Mouse (Mus musculus) heart, embryonic 16.5 days (tissue): Measurements from ENCODE around the gene Phlpp2. TPM values are rescaled to one million over a fixed set of nuclear protein-coding genes. Genes with fewer than 3 reads are reported as not detected.

Source experiments
- ATAC-seq: fragments of 200-750 bp; cut with Nextera tagmentation; replicated peaks from 2 replicates; pipeline ENCODE4 v1.8.0; 2017; ENCODE audit warnings: moderate number of reproducible peaks; ENCODE audit not compliant: insufficient read depth, low FRiP score; ENCODE audit errors: extremely low read depth
- H3K27ac ChIP-seq: fragments of 300-500 bp; sonication (generic); 2 replicates; pipeline ENCODE4 v1.5.1; 2014; ENCODE audit warnings: mild to moderate bottlenecking, low read length, control low read depth, moderate library complexity
- H3K27me3 ChIP-seq: fragments of 300-500 bp; sonication (generic); 2 replicates; pipeline ENCODE4 v1.6.1; 2014; ENCODE audit warnings: low read length, mixed read lengths; ENCODE audit not compliant: control insufficient read depth, insufficient read depth
- H3K36me3 ChIP-seq: fragments of 300-500 bp; sonication (generic); 2 replicates; pipeline ENCODE4 v1.6.1; 2014; ENCODE audit not compliant: control insufficient read depth, insufficient read depth
- H3K4me1 ChIP-seq: fragments of 300-500 bp; sonication (generic); 2 replicates; pipeline ENCODE4 v1.6.1; 2014; ENCODE audit warnings: low read length, mixed read lengths; ENCODE audit not compliant: control insufficient read depth, insufficient read depth
- H3K4me2 ChIP-seq: fragments of 300-500 bp; sonication (generic); 2 replicates; pipeline ENCODE4 v1.6.1; 2014; ENCODE audit warnings: low read depth, mild to moderate bottlenecking, control low read depth, low read length
- H3K4me3 ChIP-seq: fragments of 300-500 bp; sonication (generic); 2 replicates; pipeline ENCODE4 v1.5.1; 2014; ENCODE audit warnings: mild to moderate bottlenecking, control low read depth, low read length
- H3K9ac ChIP-seq: fragments of 300-500 bp; sonication (generic); 2 replicates; pipeline ENCODE4 v1.6.1; 2014; ENCODE audit warnings: low read length, control low read depth
- H3K9me3 ChIP-seq: fragments of 300-500 bp; sonication (generic); replicated peaks from 2 replicates; pipeline ENCODE4 v1.6.1; 2016; ENCODE audit warnings: low read length; ENCODE audit not compliant: control insufficient read depth
- WGBS: fragments of 180-500 bp; shearing (Covaris S2); extraction: QIAGEN DNeasy Blood & Tissue Kit; methylation state at CpG from one replicate; pipeline ENCODE4 v1.1.7; 2014; 5-methylcytosine and 5-hydroxymethylcytosine counted together
- polyA plus RNA-seq: library from polyadenylated mRNA; unstranded; fragments of >200 nt; fragmentation: Nextera tagmentation; extraction: Ambion mirVana; gene quantifications from 2 replicates; pipeline ENCODE4 v1.2.1, GENCODE M21; 2015

The Phlpp2 gene
- polyA plus RNA-seq, 1 experiment from 2014 or later = 1.3 TPM

DNA sequence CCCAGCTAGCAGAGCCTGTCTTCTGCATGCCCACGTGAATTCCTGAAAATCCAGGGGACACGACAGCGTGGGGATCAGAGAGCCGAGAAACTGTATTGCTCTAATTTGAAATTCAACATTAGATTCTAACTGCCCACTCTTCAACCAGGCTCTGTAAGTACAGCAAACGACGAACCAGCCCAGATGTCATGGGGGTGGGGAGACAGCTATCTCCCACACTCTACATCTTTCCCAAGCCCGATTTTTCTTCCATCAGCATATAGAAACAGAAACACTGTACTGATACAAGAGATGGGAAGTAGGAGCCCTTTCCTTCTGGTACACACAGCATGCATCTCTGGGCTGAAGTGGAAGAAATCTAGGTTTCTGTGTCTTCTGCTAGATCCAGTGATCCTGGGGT, 83.8 kb downstream of the Phlpp2 start:
- 59% methylated on average over 7 of the region's 7 CpGs for WGBS

DNA sequence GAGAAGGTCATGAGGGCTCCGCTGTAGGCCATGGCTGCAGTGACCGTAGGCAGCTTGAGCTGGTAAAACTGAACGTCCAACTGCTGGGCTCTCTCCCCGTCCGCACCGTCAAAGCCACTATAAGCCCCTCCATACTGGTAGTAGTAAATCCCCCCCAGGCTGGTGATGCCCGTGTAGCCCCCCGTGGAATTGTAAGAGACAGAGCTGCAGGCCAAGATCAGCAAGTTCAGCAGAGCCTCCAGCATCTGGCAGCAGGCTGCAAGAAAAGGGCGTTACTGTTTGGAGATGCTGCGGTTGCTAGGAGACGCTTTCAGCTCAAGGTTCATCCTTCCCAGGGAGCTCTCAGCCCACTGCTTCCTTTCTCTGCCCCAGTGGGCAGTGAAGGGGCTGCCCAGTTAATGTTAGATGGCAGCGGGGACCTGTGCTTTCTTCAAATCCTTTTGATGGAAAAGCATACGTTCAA, 86.2 kb downstream of the Phlpp2 start:
- Histone ChIP-seq H3K4me3 (no peak overlapping the region), H3K9ac (no peak overlapping the region), H3K27ac (no peak overlapping the region), H3K36me3 (no peaks in the 10 kb centered on the region), H3K4me1 (peaks cover 10% of the 10 kb centered on the region), H3K27me3 (peaks cover 14% of the 10 kb centered on the region), H3K4me2 (no peak overlapping the region), H3K9me3 (no peaks in the 10 kb centered on the region)
- no peak for ATAC-seq
- 58% methylated on average over 13 of the region's 13 CpGs for WGBS

More for the DNA sequence above, 83.8 kb downstream of the Phlpp2 start:
- Histone ChIP-seq H3K27ac (no peak overlapping the region), H3K9me3 (no peaks in the 10 kb centered on the region), H3K36me3 (no peaks in the 10 kb centered on the region), H3K27me3 (peaks cover 26% of the 10 kb centered on the region), H3K4me3 (no peak overlapping the region), H3K4me1 (peaks cover 7% of the 10 kb centered on the region), H3K4me2 (no peak overlapping the region), H3K9ac (no peak overlapping the region)
- no peak for ATAC-seq

DNA sequence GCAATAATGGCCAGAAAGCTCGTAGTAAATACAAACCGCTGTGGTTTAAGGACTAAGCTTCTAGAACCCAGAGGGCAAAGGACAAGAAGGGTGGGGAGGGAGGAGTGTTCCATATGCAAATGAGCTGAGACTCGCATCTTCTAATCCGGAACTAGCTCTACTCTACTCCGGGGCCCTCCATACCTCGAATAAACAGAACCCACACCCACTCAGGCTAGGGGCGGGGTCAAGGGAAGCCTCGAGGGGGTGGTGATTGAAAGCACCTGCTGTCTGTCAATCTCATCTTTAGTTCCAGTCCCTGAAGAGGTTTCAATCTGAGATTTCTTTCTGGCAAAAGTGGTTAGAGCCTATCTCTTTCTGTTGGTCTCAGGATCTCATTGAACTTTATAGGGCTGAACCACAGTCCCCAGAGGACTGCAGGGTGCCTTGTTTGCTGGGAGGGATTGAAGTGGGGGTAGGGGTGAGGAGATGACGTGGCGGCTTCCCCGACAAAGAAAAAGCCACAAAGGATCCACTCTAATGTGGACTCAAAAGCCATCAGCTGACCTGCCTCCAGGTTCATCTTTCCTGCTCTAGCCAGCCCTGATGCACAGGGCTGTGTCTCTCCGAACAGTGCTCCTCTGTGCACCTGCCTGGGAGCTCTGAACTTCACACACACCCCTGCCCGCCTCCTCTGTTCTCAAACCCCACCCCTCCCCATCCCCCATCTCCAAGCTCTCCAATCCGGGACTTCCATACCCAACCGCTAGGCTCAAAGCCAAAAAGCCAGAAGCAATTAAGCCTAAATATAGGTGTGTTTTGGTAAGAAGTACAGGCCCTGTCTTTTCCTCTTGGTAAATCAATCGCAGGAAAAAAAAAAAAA, 89.1 kb downstream of the Phlpp2 start:
- ATAC-seq = peak; percentile 58; the same call in 1 of the 2 replicates
- Histone ChIP-seq H3K4me1 (peaks cover 15% of the 10 kb centered on the region), H3K36me3 (no peaks in the 10 kb centered on the region), H3K27me3 (peaks cover 21% of the 10 kb centered on the region), H3K9me3 (no peaks in the 10 kb centered on the region), H3K27ac (no peak overlapping the region), H3K4me2 (peak overlapping the region; percentile 56), H3K9ac (peak overlapping the region; percentile 35; the same call in 1 of the 2 replicates), H3K4me3 (peak overlapping the region; percentile 24)
- 10% methylated on average over 16 of the region's 16 CpGs for WGBS

DNA sequence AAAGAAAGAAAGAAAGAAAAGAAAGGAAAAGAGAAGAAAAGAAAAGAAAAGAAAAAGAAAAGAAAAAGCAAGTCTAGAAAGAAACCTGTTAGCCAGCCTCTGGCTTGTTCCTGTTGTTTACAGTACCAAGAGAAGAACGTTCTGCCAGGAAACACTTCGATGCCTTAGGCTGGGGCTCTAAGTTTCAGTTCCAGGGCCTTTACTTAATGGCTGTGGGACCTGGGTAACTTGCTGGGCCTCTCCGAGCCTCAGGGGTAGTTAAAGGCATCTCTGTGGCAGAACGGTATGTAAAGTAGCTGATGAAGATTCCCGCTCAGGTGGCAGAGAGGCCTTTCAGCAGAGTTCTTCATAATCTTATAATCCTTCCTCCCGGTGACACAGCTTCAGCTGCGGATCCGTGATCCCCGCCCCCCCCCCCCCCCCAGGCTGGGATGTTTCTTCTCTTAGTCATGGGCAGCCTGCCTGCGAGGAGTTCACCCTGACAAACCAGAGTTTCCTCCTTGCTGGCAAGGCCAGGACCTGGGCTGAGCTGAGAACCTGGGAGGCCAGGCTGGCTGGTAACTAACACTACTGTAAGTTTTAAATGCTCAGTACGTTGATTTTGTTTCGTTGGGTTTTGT, 89.8 kb downstream of the Phlpp2 start:
- no peak overlapping the region for H3K4me3 ChIP-seq
- H3K36me3 ChIP-seq = no peaks in the 10 kb centered on the region
- no peaks in the 10 kb centered on the region for H3K9me3 ChIP-seq
- peaks cover 15% of the 10 kb centered on the region for H3K4me1 ChIP-seq
- peaks cover 27% of the 10 kb centered on the region for H3K27me3 ChIP-seq
- H3K9ac ChIP-seq = no peak overlapping the region
- WGBS = 24% methylated on average over 12 of the region's 12 CpGs
- H3K27ac ChIP-seq = peak overlapping the region; percentile 51; the same call in 1 of the 2 replicates
- peak overlapping the region; percentile 29; the same call in 1 of the 2 replicates for H3K4me2 ChIP-seq
- ATAC-seq = no peak

DNA sequence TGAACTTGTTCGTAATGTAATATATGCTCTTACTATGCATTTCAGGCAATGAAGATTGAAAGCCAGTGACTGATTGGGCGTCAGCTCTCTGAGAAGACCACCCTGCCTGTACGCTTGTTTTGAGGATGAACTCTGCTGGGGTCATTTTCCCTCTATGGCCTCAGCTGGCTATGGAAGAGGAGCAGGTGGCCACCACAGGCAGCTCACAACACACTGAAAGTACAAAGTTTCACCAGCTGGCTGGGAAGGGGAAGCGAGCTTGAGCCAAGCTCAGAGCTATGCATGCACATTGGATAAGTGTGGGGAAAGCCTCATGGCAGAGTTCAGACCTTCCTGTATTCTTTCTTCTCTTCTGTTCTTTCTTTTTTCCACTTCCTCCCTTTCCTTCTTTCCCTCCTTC, 90.8 kb downstream of the Phlpp2 start:
- no peak for ATAC-seq
- Histone ChIP-seq H3K9me3 (no peaks in the 10 kb centered on the region), H3K4me2 (no peak overlapping the region), H3K27me3 (peaks cover 31% of the 10 kb centered on the region), H3K4me3 (no peak overlapping the region), H3K27ac (no peak overlapping the region), H3K36me3 (no peaks in the 10 kb centered on the region), H3K4me1 (peaks cover 15% of the 10 kb centered on the region), H3K9ac (no peak overlapping the region)
- 93% methylated on average over 4 of the region's 4 CpGs for WGBS

DNA sequence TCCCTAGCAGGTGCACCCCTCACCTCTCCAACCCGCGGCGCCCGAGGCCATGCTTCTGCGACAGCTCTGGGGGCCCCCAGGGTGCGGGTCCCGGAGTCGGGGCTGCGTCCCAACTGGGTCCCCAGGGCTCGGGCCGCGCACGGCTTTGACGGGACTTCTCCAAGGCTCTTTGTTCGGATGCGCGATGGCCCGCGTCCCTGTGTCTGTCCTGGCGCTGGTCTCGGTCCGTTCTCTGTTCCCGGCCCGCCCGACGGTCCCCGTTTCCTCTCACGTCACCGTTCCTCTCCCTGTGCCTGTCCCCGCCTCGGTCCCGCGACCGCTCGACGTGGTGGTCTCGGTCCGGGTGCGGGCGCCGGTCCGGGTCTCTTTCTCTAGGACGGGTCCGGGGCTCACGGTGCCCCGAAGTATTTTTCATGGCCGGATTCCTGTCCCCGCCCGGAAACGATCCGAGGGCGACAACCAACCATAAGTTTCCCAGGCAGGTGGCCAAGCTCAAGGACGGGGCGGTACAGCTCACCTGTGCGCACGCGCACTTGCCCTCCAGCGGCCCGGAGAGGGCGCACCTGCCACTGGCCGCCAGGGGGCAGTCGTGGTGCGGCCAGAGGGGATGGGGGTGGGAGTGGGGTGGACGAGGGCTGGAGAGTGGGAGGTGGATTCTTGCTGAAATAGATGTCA, 93.5 kb downstream of the Phlpp2 start, which contains the start of gene Marveld3:
TSS of gene Marveld3 (minus strand) at position 511 of the 675 bp plus-strand sequence.
- peak within 1 kb of the TSS; percentile 54 for H3K9ac ChIP-seq
- H3K36me3 ChIP-seq = no peaks in the 10 kb centered on the region
- ATAC-seq = peak; percentile 10; the same call in 1 of the 2 replicates
- 3% methylated on average over 64 of the region's 64 CpGs for WGBS
- no peaks in the 10 kb centered on the region for H3K9me3 ChIP-seq
- H3K4me2 ChIP-seq = peak within 1 kb of the TSS; percentile 97
- H3K4me3 ChIP-seq = peak within 1 kb of the TSS; percentile 62
- H3K4me1 ChIP-seq = peaks cover 15% of the 10 kb centered on the region
- H3K27ac ChIP-seq = no peak within 1 kb of the TSS
- H3K27me3 ChIP-seq = peaks cover 31% of the 10 kb centered on the region

DNA sequence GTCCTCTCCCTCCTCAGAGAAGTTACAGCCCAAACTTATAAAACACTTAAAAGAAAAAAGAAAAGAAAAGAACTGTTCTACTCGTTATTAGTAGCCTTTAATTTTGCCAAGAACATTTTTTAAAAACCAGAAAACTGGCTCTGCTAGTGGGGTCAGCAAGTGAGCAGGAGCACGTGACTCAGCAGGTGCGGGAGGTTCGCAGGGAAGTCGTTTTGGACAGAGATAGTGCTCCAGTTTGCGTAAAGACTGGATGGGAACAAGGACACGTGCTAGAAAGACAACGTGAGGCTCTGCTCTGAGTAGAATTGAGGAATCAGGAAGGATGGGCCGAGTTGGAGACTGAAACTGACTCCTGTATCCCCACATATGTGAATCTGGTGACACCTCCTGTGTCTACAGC, 94.6 kb downstream of the Phlpp2 start:
- Histone ChIP-seq H3K36me3 (no peaks in the 10 kb centered on the region), H3K27me3 (peaks cover 31% of the 10 kb centered on the region)

DNA sequence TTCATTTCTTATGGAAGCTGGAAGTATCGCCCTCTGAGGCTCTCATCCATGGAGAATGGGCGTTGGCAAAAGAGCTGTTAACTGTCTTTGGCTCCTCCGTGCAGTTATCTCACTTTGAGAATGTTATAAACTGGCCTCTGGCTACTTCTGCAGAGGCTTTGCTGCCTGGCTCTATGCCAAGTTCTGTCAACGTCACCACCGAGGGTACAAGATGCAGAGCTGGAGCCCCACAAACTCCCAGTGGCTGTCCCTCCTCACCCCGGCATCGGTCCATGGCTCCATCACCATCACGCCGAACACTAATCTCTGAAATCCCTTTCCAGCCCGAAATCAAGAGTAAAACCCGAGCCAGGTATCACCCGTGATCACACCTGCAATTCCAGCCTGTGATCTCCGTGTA, 95.1 kb downstream of the Phlpp2 start:
- WGBS = 48% methylated on average over 13 of the region's 13 CpGs
- Histone ChIP-seq H3K27me3 (peaks cover 35% of the 10 kb centered on the region), H3K4me3 (no peak overlapping the region), H3K27ac (no peak overlapping the region), H3K4me1 (peaks cover 5% of the 10 kb centered on the region; the same call in 1 of the 2 replicates), H3K36me3 (no peaks in the 10 kb centered on the region), H3K9ac (no peak overlapping the region), H3K4me2 (no peak overlapping the region), H3K9me3 (no peaks in the 10 kb centered on the region)
- no peak for ATAC-seq

More for the DNA sequence above, 94.6 kb downstream of the Phlpp2 start:
- ATAC-seq = no peak
- Histone ChIP-seq H3K4me1 (peaks cover 7% of the 10 kb centered on the region; the same call in 1 of the 2 replicates), H3K9ac (no peak overlapping the region), H3K27ac (no peak overlapping the region), H3K4me3 (no peak overlapping the region), H3K9me3 (no peaks in the 10 kb centered on the region), H3K4me2 (no peak overlapping the region)
- 65% methylated on average over 9 of the region's 9 CpGs for WGBS
